Mouse (Mus musculus) hindbrain, embryonic 16.5 days (tissue): ENCODE data around the gene Scpep1. TPM values are rescaled to one million over a fixed set of nuclear protein-coding genes. Genes with fewer than 3 reads are reported as not detected.

Source experiments
- ATAC-seq: fragments of 200-750 bp; cut with Nextera tagmentation; 2 replicates; pipeline ENCODE4 v1.8.0; 2017; ENCODE audit warnings: moderate TSS enrichment, moderate library complexity
- H3K27ac ChIP-seq: fragments of 300-500 bp; sonication (generic); 2 replicates; pipeline ENCODE4 v1.5.1; 2014; ENCODE audit warnings: low read depth, mild to moderate bottlenecking, control low read depth, low read length, moderate library complexity
- H3K27me3 ChIP-seq: fragments of 300-500 bp; sonication (generic); replicated peaks from 2 replicates; pipeline ENCODE4 v1.6.1; 2014; ENCODE audit warnings: low read length; ENCODE audit not compliant: control insufficient read depth, insufficient read depth
- H3K36me3 ChIP-seq: fragments of 300-500 bp; sonication (generic); 2 replicates; pipeline ENCODE4 v1.6.1; 2014; ENCODE audit warnings: mild to moderate bottlenecking, low read length, moderate library complexity, mixed read lengths; ENCODE audit not compliant: control insufficient read depth, insufficient read depth
- H3K4me1 ChIP-seq: fragments of 300-500 bp; sonication (generic); 2 replicates; pipeline ENCODE4 v1.6.1; 2014; ENCODE audit warnings: low read depth, low read length; ENCODE audit not compliant: control insufficient read depth, insufficient read depth
- H3K4me2 ChIP-seq: fragments of 300-500 bp; sonication (generic); 2 replicates; pipeline ENCODE4 v1.6.1; 2014; ENCODE audit warnings: mild to moderate bottlenecking, low read length, control low read depth, moderate library complexity
- H3K4me3 ChIP-seq: fragments of 300-500 bp; sonication (generic); 2 replicates; pipeline ENCODE4 v1.5.1; 2014; ENCODE audit warnings: mild to moderate bottlenecking, low read length, control low read depth, moderate library complexity
- H3K9ac ChIP-seq: fragments of 300-500 bp; sonication (generic); 2 replicates; pipeline ENCODE4 v1.6.1; 2014; ENCODE audit warnings: low read depth, mild to moderate bottlenecking, control low read depth, low read length, moderate library complexity
- H3K9me3 ChIP-seq: fragments of 300-500 bp; sonication (generic); 2 replicates; pipeline ENCODE4 v1.6.1; 2014; ENCODE audit warnings: mild to moderate bottlenecking, low read length, moderate library complexity; ENCODE audit not compliant: control insufficient read depth
- WGBS: fragments of 180-500 bp; shearing (Covaris S2); extraction: QIAGEN DNeasy Blood & Tissue Kit; methylation state at CpG from one replicate; pipeline ENCODE4 v1.1.7; 2014; 5-methylcytosine and 5-hydroxymethylcytosine counted together
- polyA plus RNA-seq: library from polyadenylated mRNA; unstranded; fragments of >200 nt; fragmentation: Nextera tagmentation; extraction: Ambion mirVana; gene quantifications from 2 replicates; pipeline ENCODE4 v1.2.1, GENCODE M21; 2015

The Scpep1 gene
- polyA plus RNA-seq, 1 experiment from 2014 or later: 40.0 TPM

GRCm38 (mm10) chr11:88939634-88940033 lies 15.6 kb downstream of the Scpep1 start:
- H3K9me3 ChIP-seq: no peaks in the 10 kb centered on the region
- WGBS: 89% methylated on average over 4 of the region's 4 CpGs
- H3K27ac ChIP-seq: no peak overlapping the region
- no peaks in the 10 kb centered on the region for H3K27me3 ChIP-seq
- no peak overlapping the region for H3K4me2 ChIP-seq
- H3K9ac ChIP-seq: no peak overlapping the region
- H3K4me1 ChIP-seq: no peaks in the 10 kb centered on the region
- no peak for ATAC-seq
- peaks cover 20% of the 10 kb centered on the region for H3K36me3 ChIP-seq
- no peak overlapping the region for H3K4me3 ChIP-seq

- H3K4me1 ChIP-seq: no peaks in the 10 kb centered on the region
- no peaks in the 10 kb centered on the region for H3K9me3 ChIP-seq
- no peak overlapping the region for H3K27ac ChIP-seq
- no peak overlapping the region for H3K4me2 ChIP-seq
- WGBS: 100% methylated on average over 2 of the region's 2 CpGs
- no peak for ATAC-seq
- peaks cover 16% of the 10 kb centered on the region for H3K36me3 ChIP-seq
- H3K9ac ChIP-seq: no peak overlapping the region
- H3K4me3 ChIP-seq: no peak overlapping the region
- no peaks in the 10 kb centered on the region for H3K27me3 ChIP-seq
Observed at GRCm38 (mm10) chr11:88938770-88939169, 16.5 kb downstream of the Scpep1 start.

- Histone ChIP-seq H3K27ac (no peak overlapping the region), H3K4me1 (no peaks in the 10 kb centered on the region), H3K4me2 (no peak overlapping the region), H3K9me3 (no peaks in the 10 kb centered on the region), H3K27me3 (no peaks in the 10 kb centered on the region), H3K4me3 (no peak overlapping the region), H3K9ac (no peak overlapping the region), H3K36me3 (peaks cover 15% of the 10 kb centered on the region)
- 100% methylated on average over 2 of the region's 2 CpGs for WGBS
- ATAC-seq: no peak
Observed at GRCm38 (mm10) chr11:88937886-88938285, 17.4 kb downstream of the Scpep1 start.

- no peak for ATAC-seq
- Histone ChIP-seq H3K4me1 (no peaks in the 10 kb centered on the region), H3K9ac (no peak overlapping the region), H3K27me3 (no peaks in the 10 kb centered on the region), H3K4me3 (no peak overlapping the region), H3K36me3 (peaks cover 11% of the 10 kb centered on the region), H3K27ac (no peak overlapping the region), H3K9me3 (no peaks in the 10 kb centered on the region), H3K4me2 (no peak overlapping the region)
- 93% methylated on average over 19 of the region's 19 CpGs for WGBS
Observed at GRCm38 (mm10) chr11:88934089-88935000, 20.9 kb downstream of the Scpep1 start.

- Histone ChIP-seq H3K9me3 (no peaks in the 10 kb centered on the region), H3K36me3 (peaks cover 14% of the 10 kb centered on the region), H3K27me3 (no peaks in the 10 kb centered on the region), H3K4me1 (no peaks in the 10 kb centered on the region), H3K4me2 (no peak overlapping the region), H3K4me3 (no peak overlapping the region), H3K9ac (no peak overlapping the region), H3K27ac (no peak overlapping the region)
- ATAC-seq: no peak
- WGBS: 94% methylated on average over 9 of the region's 9 CpGs
Observed at GRCm38 (mm10) chr11:88933030-88933429, 22.2 kb downstream of the Scpep1 start.

GRCm38 (mm10) chr11:88931692-88932530 lies 23.4 kb downstream of the Scpep1 start:
- Histone ChIP-seq H3K36me3 (peaks cover 17% of the 10 kb centered on the region), H3K27ac (no peak overlapping the region), H3K4me2 (no peak overlapping the region), H3K4me1 (no peaks in the 10 kb centered on the region), H3K4me3 (no peak overlapping the region), H3K9me3 (no peaks in the 10 kb centered on the region), H3K27me3 (no peaks in the 10 kb centered on the region), H3K9ac (no peak overlapping the region)
- WGBS: 72% methylated on average over 14 of the region's 14 CpGs
- no peak for ATAC-seq

GRCm38 (mm10) chr11:88926566-88926965 lies 28.7 kb downstream of the Scpep1 start:
- ATAC-seq: no peak
- no peak overlapping the region for H3K4me2 ChIP-seq
- WGBS: 91% methylated on average over 5 of the region's 5 CpGs
- H3K36me3 ChIP-seq: peaks cover 24% of the 10 kb centered on the region
- no peak overlapping the region for H3K27ac ChIP-seq
- no peak overlapping the region for H3K4me3 ChIP-seq
- H3K9me3 ChIP-seq: no peaks in the 10 kb centered on the region
- H3K9ac ChIP-seq: no peak overlapping the region
- H3K27me3 ChIP-seq: no peaks in the 10 kb centered on the region
- H3K4me1 ChIP-seq: no peaks in the 10 kb centered on the region

GRCm38 (mm10) chr11:88909388-88910036 lies 45.8 kb downstream of the Scpep1 start:
- no peak for ATAC-seq
- Histone ChIP-seq H3K27me3 (no peaks in the 10 kb centered on the region), H3K9me3 (no peaks in the 10 kb centered on the region), H3K4me2 (no peak overlapping the region), H3K4me3 (no peak overlapping the region), H3K9ac (no peak overlapping the region), H3K36me3 (no peaks in the 10 kb centered on the region), H3K27ac (no peak overlapping the region), H3K4me1 (no peaks in the 10 kb centered on the region)
- WGBS: 83% methylated on average over 8 of the region's 8 CpGs
